Mouse (Mus musculus): Measurements from ENCODE around the gene Foxf1. TPM values are rescaled to one million over a fixed set of nuclear protein-coding genes. Genes with fewer than 3 reads are reported as not detected.

Gene Foxf1
- polyA plus RNA-seq, 1 experiment from 2014 or later, result 2.8 TPM

DNA sequence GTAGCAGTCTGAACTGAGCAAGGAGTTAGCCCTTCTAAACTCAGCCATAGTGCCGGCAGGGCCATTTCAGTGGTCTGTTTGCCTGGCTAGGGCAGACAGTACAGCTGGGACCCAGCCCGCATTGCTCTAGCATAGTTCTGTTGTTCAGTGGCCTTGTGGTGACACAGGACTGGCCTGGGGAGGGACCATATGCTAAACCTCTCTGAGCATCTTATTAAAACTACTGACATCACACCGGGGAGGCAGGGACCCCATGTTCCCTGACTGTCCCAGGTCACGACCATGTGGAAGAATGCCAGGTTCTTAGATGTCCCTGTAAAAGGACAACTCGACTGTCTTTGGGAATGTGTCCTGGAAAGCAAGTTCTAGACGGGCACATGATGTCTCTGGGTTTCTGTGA lies 8.0 kb downstream of the Foxf1 start:
- 25% methylated on average over 6 of the region's 6 CpGs for WGBS (ENCODE audit: insufficient replicate concordance)
- H3K4me2 ChIP-seq, result no peak overlapping the region
- H3K9ac ChIP-seq, result no peak overlapping the region
- ATAC-seq (ENCODE audit: insufficient read depth), result no peak
- no peak overlapping the region for H3K27ac ChIP-seq (replicated peaks)
- H3K27me3 ChIP-seq, result peaks cover 75% of the 10 kb centered on the region
- H3K4me3 ChIP-seq (replicated peaks), result no peak overlapping the region
- H3K4me1 ChIP-seq (replicated peaks), result no peaks in the 10 kb centered on the region; the same call in 1 of the 2 replicates
- H3K36me3 ChIP-seq (replicated peaks), result no peaks in the 10 kb centered on the region
- no peaks in the 10 kb centered on the region for H3K9me3 ChIP-seq (replicated peaks)

DNA sequence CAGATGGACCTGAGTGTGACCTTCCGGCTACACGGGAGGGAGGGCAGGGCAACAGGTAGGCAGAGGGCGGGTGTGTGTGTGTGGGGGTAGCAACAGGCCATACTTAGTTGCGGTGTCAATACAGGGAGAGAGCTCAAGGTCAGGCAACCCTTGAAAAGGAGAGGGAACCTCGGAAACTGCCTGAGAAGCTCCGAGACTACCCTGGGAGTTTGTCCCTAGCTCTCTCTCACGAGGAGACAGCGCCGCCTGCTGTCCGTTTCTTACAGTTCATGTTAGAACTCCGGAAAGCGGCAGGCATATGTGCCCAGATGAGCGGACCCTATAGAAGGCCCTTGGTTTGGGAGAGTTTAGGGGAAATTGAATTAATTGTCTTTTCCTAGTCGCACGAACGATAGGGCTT lies 8.4 kb downstream of the Foxf1 start:
- Histone ChIP-seq H3K27me3 (peaks cover 70% of the 10 kb centered on the region), H3K9me3 (replicated peaks) (no peaks in the 10 kb centered on the region), H3K36me3 (replicated peaks) (peaks cover 3% of the 10 kb centered on the region; the same call in 1 of the 2 replicates), H3K9ac (no peak overlapping the region), H3K27ac (replicated peaks) (no peak overlapping the region), H3K4me2 (no peak overlapping the region), H3K4me3 (replicated peaks) (no peak overlapping the region), H3K4me1 (replicated peaks) (no peaks in the 10 kb centered on the region; the same call in 1 of the 2 replicates)
- no peak for ATAC-seq (ENCODE audit: insufficient read depth)
- 3% methylated on average over 16 of the region's 16 CpGs for WGBS (ENCODE audit: insufficient replicate concordance)

DNA sequence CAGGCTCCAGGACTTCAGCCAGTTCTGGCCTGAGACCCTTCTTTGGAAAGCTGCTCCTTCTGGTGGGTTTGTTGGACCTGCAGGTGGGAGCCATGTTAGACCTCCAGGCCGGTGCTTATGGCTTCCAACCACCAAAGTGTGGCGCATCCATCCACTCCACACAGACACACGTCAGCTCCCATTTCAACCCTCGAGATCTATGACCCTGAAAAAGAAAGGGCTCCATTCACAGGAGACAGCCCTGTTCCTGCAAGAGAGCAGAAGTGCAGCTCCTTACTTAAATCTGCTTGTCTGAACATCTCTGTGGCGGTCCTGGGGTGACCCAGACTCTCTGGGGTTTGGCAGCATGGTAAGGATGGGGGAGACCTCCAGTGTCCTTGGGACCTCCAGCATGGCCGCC lies 9.3 kb downstream of the Foxf1 start:
- Histone ChIP-seq H3K9ac (no peak overlapping the region), H3K27me3 (peaks cover 61% of the 10 kb centered on the region), H3K4me1 (replicated peaks) (no peaks in the 10 kb centered on the region; the same call in 1 of the 2 replicates), H3K4me3 (replicated peaks) (no peak overlapping the region), H3K4me2 (no peak overlapping the region), H3K9me3 (replicated peaks) (no peaks in the 10 kb centered on the region), H3K27ac (replicated peaks) (no peak overlapping the region), H3K36me3 (replicated peaks) (peaks cover 5% of the 10 kb centered on the region; the same call in 1 of the 2 replicates)
- no peak for ATAC-seq (ENCODE audit: insufficient read depth)
- WGBS (ENCODE audit: insufficient replicate concordance), result 55% methylated on average over 6 of the region's 6 CpGs

- H3K27ac ChIP-seq (replicated peaks), result no peak overlapping the region
- H3K9ac ChIP-seq, result no peak overlapping the region
- peaks cover 23% of the 10 kb centered on the region for H3K4me1 ChIP-seq (replicated peaks)
- no peak for ATAC-seq (ENCODE audit: insufficient read depth)
- H3K27me3 ChIP-seq, result no peaks in the 10 kb centered on the region
- H3K36me3 ChIP-seq (replicated peaks), result peaks cover 45% of the 10 kb centered on the region
- no peaks in the 10 kb centered on the region for H3K9me3 ChIP-seq (replicated peaks)
- H3K4me3 ChIP-seq (replicated peaks), result no peak overlapping the region
- WGBS (ENCODE audit: insufficient replicate concordance), result 55% methylated on average over 17 of the region's 17 CpGs
- H3K4me2 ChIP-seq, result no peak overlapping the region
Observed at GRCm38 (mm10) chr8:121104049-121104818, 20.0 kb downstream of the Foxf1 start.

- Histone ChIP-seq H3K4me2 (peak within 1 kb of the TSS; percentile 86), H3K9ac (peak within 1 kb of the TSS; percentile 71), H3K4me3 (replicated peaks) (peak within 1 kb of the TSS; percentile 82), H3K4me1 (replicated peaks) (peaks cover 23% of the 10 kb centered on the region), H3K9me3 (replicated peaks) (no peaks in the 10 kb centered on the region), H3K36me3 (replicated peaks) (peaks cover 21% of the 10 kb centered on the region; the same call in 1 of the 2 replicates), H3K27ac (replicated peaks) (peak within 1 kb of the TSS; percentile 61), H3K27me3 (peaks cover 21% of the 10 kb centered on the region)
- peak; percentile 91 for ATAC-seq (ENCODE audit: insufficient read depth)
- 1% methylated on average over 75 of the region's 75 CpGs for WGBS (ENCODE audit: insufficient replicate concordance)
Observed at GRCm38 (mm10) chr8:121107668-121108656, 23.8 kb downstream of the Foxf1 start, which contains the start of gene Mthfsd. Gene Mthfsd (minus strand): TSS chr8:121108392.

DNA sequence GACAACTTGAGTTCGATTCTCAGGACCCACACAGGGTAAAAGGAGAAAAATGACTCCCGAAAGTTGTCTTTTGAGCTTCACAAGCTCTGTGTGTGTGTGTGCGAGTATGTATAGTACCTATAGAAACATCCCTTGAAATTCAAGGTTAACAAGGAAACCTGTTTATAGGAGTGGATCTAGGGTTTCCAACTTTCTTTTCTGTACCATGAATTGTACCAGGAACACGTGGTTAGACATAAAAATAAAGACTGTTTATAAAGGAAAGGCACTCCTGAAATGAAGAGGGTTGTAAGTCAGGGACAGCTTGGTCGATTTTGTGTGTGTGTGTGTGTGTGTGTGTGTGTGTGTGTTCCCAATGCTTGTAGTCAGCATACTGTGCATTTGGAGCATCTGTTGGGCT lies 24.5 kb downstream of the Foxf1 start:
- peaks cover 28% of the 10 kb centered on the region for H3K27me3 ChIP-seq
- WGBS (ENCODE audit: insufficient replicate concordance), result 6% methylated on average over 5 of the region's 5 CpGs
- peaks cover 25% of the 10 kb centered on the region for H3K4me1 ChIP-seq (replicated peaks)
- H3K4me2 ChIP-seq, result peak overlapping the region; percentile 86
- no peaks in the 10 kb centered on the region for H3K9me3 ChIP-seq (replicated peaks)
- no peak overlapping the region for H3K27ac ChIP-seq (replicated peaks)
- no peak for ATAC-seq (ENCODE audit: insufficient read depth)
- peak overlapping the region; percentile 82 for H3K4me3 ChIP-seq (replicated peaks)
- peaks cover 14% of the 10 kb centered on the region; the same call in 1 of the 2 replicates for H3K36me3 ChIP-seq (replicated peaks)
- peak overlapping the region; percentile 71 for H3K9ac ChIP-seq

GRCm38 (mm10) chr8:121111145-121111907 lies 27.1 kb downstream of the Foxf1 start:
- 18% methylated on average over 7 of the region's 7 CpGs for WGBS (ENCODE audit: insufficient replicate concordance)
- Histone ChIP-seq H3K9me3 (replicated peaks) (no peaks in the 10 kb centered on the region), H3K9ac (no peak overlapping the region), H3K36me3 (replicated peaks) (no peaks in the 10 kb centered on the region), H3K27ac (replicated peaks) (no peak overlapping the region), H3K4me2 (no peak overlapping the region), H3K4me1 (replicated peaks) (peaks cover 26% of the 10 kb centered on the region), H3K4me3 (replicated peaks) (no peak overlapping the region), H3K27me3 (peaks cover 55% of the 10 kb centered on the region)
- no peak for ATAC-seq (ENCODE audit: insufficient read depth)

DNA sequence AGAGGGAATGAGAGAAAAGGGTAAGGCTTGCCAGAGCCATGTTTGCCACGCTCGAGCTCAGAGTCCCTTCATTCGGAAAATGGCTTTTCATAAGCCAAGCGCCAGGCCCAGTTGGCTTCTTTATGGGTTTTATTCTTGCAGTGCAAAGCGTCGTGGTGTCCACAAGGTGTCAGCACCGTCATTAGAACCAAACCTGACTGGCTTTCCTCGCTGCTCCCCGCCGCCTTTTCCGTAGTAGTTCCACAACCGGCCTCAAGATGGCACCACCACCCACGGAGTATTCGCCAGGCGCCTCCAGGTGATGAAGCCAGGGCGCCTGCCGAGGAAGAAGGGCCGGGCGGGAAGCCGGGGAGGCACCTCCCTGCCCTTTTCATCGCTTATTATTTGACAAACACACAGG lies 29.1 kb downstream of the Foxf1 start:
- Histone ChIP-seq H3K4me1 (replicated peaks) (peaks cover 16% of the 10 kb centered on the region), H3K4me2 (no peak overlapping the region; the same call in 1 of the 2 replicates), H3K9me3 (replicated peaks) (no peaks in the 10 kb centered on the region), H3K36me3 (replicated peaks) (no peaks in the 10 kb centered on the region), H3K9ac (no peak overlapping the region), H3K27me3 (peaks cover 74% of the 10 kb centered on the region), H3K4me3 (replicated peaks) (no peak overlapping the region), H3K27ac (replicated peaks) (no peak overlapping the region)
- ATAC-seq (ENCODE audit: insufficient read depth), result peak; percentile 31; the same call in 1 of the 2 replicates
- under 1% methylated on average over 21 of the region's 21 CpGs for WGBS (ENCODE audit: insufficient replicate concordance)

DNA sequence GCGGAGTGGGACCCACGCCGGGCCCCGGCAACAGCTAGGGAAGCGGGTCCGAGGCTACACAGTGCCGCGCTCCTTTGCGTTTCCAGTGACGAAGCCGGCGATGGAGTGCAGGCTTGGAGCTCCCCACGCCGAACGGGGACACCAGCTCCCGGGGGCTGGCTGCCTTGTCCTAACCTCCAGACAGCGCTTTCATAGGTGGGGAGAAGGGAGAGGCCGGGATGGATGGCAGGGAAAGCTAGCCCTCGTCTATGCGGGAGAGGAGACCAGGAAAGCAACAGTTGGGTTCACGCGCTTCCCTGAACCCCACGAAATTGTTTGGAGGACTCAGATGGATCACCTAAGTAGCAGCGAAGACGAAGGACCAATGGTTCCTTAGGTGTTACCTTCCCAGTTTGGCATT lies 30.9 kb downstream of the Foxf1 start:
- no peak for ATAC-seq (ENCODE audit: insufficient read depth)
- Histone ChIP-seq H3K4me2 (no peak overlapping the region), H3K4me3 (replicated peaks) (no peak overlapping the region), H3K36me3 (replicated peaks) (no peaks in the 10 kb centered on the region), H3K9ac (no peak overlapping the region), H3K27me3 (peaks cover 92% of the 10 kb centered on the region), H3K4me1 (replicated peaks) (peaks cover 8% of the 10 kb centered on the region), H3K27ac (replicated peaks) (no peak overlapping the region), H3K9me3 (replicated peaks) (no peaks in the 10 kb centered on the region)
- 2% methylated on average over 25 of the region's 25 CpGs for WGBS (ENCODE audit: insufficient replicate concordance)

DNA sequence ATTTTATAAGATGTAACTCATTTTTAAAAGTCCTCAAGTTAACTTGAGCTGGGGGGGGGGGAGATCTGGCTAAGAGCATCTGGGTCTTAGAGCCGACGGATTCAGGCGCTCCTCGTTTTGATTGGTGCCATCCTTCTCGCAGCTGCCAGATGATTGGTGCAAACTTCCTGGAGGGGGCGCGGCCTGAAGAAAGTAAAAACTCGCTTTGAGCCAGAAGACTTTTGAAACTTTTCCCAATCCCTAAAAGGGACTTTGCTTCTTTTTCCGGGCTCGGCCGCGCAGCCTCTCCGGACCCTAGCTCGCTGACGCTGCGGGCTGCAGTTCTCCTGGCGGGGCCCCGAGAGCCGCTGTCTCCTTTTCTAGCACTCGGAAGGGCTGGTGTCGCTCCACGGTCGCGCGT lies 31.8 kb downstream of the Foxf1 start, which contains the start of gene Foxc2:
Foxc2 (plus strand) TSS at position 224 of the 400 bp plus-strand sequence.
- Histone ChIP-seq H3K9ac (no peak within 1 kb of the TSS), H3K36me3 (replicated peaks) (no peaks in the 10 kb centered on the region), H3K27me3 (peaks cover 96% of the 10 kb centered on the region), H3K4me2 (peak within 1 kb of the TSS; percentile 62), H3K4me1 (replicated peaks) (peaks cover 8% of the 10 kb centered on the region), H3K9me3 (replicated peaks) (no peaks in the 10 kb centered on the region), H3K4me3 (replicated peaks) (peak within 1 kb of the TSS; percentile 46), H3K27ac (replicated peaks) (no peak within 1 kb of the TSS)
- 2% methylated on average over 25 of the region's 25 CpGs for WGBS (ENCODE audit: insufficient replicate concordance)
- ATAC-seq (ENCODE audit: insufficient read depth), result 0 out of 2 replicates have a peak, but pooled peaks have one; percentile 22

All from liver, embryonic 15.5 days (tissue).